Comparison of ENCODE assay signal across 27 mouse cellular contexts in the genomic region with DNA sequence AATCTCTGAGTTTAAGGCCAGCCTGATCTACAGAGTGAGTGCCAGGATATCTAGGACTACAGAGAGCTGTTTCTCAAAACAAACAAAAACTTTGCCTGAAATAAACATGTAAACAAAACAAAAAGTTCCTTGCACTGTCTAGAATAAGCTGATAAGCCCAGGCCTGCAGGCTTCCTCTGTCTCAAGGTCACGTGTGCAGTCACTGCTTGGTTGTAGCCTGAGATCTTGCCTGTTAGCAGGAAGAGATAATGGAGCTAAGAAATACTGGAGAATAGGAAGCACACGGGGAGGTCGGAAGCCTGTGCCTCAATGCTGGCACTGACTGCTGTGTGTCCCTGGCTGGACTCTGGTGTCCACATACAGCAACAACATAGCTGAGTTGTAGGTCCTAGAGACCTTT. TPM values are rescaled to one million over a fixed set of nuclear protein-coding genes. Genes with fewer than 3 reads are reported as not detected.
"Had no signal": no experiment of that assay in that cellular context is flagged by ENCODE, and none has a peak within 500 bp of the region (broad histone marks: within the 10 kb centered on the region; RNA-seq: fewer than 3 reads in every experiment).

No protein-coding gene starts in this region.

- H3K4me3 ChIP-seq: gastrocnemius, adult 2 months; heart, adult 2 months; heart, embryonic 13.5 days; heart, embryonic 15.5 days; hindbrain, embryonic 10.5 days; hindbrain, embryonic 12.5 days; intestine, embryonic 15.5 days; kidney, embryonic 15.5 days; limb, embryonic 13.5 days; limb, embryonic 15.5 days; liver, embryonic 12.5 days had no signal

- H3K4me1 ChIP-seq: heart, embryonic 13.5 days; heart, embryonic 15.5 days; hindbrain, embryonic 10.5 days; hindbrain, embryonic 12.5 days; intestine, embryonic 15.5 days; kidney, embryonic 15.5 days; limb, embryonic 13.5 days; limb, embryonic 15.5 days; liver, embryonic 12.5 days had no signal

- H3K27me3 ChIP-seq: heart, embryonic 13.5 days; heart, embryonic 15.5 days; hindbrain, embryonic 12.5 days; intestine, embryonic 15.5 days; kidney, embryonic 15.5 days; limb, embryonic 13.5 days; limb, embryonic 15.5 days; liver, embryonic 12.5 days had no signal

- H3K36me3 ChIP-seq: heart, embryonic 13.5 days; heart, embryonic 15.5 days; hindbrain, embryonic 10.5 days; hindbrain, embryonic 12.5 days; intestine, embryonic 15.5 days; kidney, embryonic 15.5 days; limb, embryonic 13.5 days; limb, embryonic 15.5 days; liver, embryonic 12.5 days had no signal

- H3K27ac ChIP-seq: gastrocnemius, adult 2 months; heart, adult 2 months; heart, embryonic 13.5 days; heart, embryonic 15.5 days; hindbrain, embryonic 10.5 days; hindbrain, embryonic 12.5 days; hindbrain, embryonic 14.5 days; intestine, embryonic 15.5 days; kidney, embryonic 15.5 days; kidney, postnatal 0 days; limb, embryonic 13.5 days; limb, embryonic 15.5 days; liver, embryonic 12.5 days; liver, embryonic 14.5 days had no signal

- DNase-seq: gastrocnemius, adult 2 months; gastrocnemius, postnatal 10 days; gastrocnemius, postnatal 25 days; heart, adult 2 months; heart, postnatal 14 days; heart, postnatal 36 days; kidney, adult 18-20 months; kidney, adult 9 months; kidney, postnatal 14 days; kidney, postnatal 36 days; layer of hippocampus, adult 9-11 months; layer of hippocampus, postnatal 36 days; left cerebral cortex, postnatal 4 days had no signal

RNA-seq across cellular contexts. Expression of a gene that starts 35.2 kb away (rescaled TPM):
- total RNA-seq: gastrocnemius, adult 2 months; layer of hippocampus, adult 18-20 months had no signal
- polyA plus RNA-seq: liver, adult 2 months had no signal
